Mouse (Mus musculus) embryonic facial prominence, embryonic 14.5 days (tissue): ENCODE measurements around the gene Cenpa. TPM values are rescaled to one million over a fixed set of nuclear protein-coding genes. Genes with fewer than 3 reads are reported as not detected.
"Not testable (repeated sequence)": the region's sequence is repeated elsewhere in the genome, so short reads cannot be mapped to it uniquely, and the experiment has no call there.

Experiments used
- ATAC-seq: fragments of 200-750 bp; cut with Nextera tagmentation; 2 replicates; pipeline ENCODE4 v1.8.0; 2017; ENCODE audit warnings: low read depth, moderate number of reproducible peaks, moderate TSS enrichment
- DNase-seq: peaks from one replicate; pipeline ENCODE4 v3.0.0-alpha.2; 2015; ENCODE audit warnings: low spot score
- H3K27ac ChIP-seq: fragments of 300-500 bp; sonication (generic); replicated peaks from 2 replicates; pipeline ENCODE4 v1.5.1; 2014; ENCODE audit warnings: low read depth, mild to moderate bottlenecking, low read length, moderate library complexity
- H3K27me3 ChIP-seq: fragments of 300-500 bp; sonication (generic); replicated peaks from 2 replicates; pipeline ENCODE4 v1.6.1; 2014; ENCODE audit warnings: low read length; ENCODE audit not compliant: control insufficient read depth, insufficient read depth
- H3K36me3 ChIP-seq: fragments of 300-500 bp; sonication (generic); 2 replicates; pipeline ENCODE4 v1.6.1; 2014; ENCODE audit warnings: low read length, mixed read lengths; ENCODE audit not compliant: control insufficient read depth, insufficient read depth
- H3K4me1 ChIP-seq: fragments of 300-500 bp; sonication (generic); 2 replicates; pipeline ENCODE4 v1.6.1; 2014; ENCODE audit warnings: antibody characterized with exemption, low read length; ENCODE audit not compliant: control insufficient read depth, insufficient read depth
- H3K4me2 ChIP-seq: fragments of 300-500 bp; sonication (generic); 2 replicates; pipeline ENCODE4 v1.6.1; 2014; ENCODE audit warnings: low read depth, mild to moderate bottlenecking, low read length, moderate library complexity, mixed read lengths
- H3K4me3 ChIP-seq: fragments of 300-500 bp; sonication (generic); 2 replicates; pipeline ENCODE4 v1.5.1; 2014; ENCODE audit warnings: low read depth, mild to moderate bottlenecking, low read length
- H3K9ac ChIP-seq: fragments of 300-500 bp; sonication (generic); 2 replicates; pipeline ENCODE4 v1.6.1; 2014; ENCODE audit warnings: low read depth, mild to moderate bottlenecking, low read length, moderate library complexity, mixed read lengths
- H3K9me3 ChIP-seq: fragments of 300-500 bp; sonication (generic); 2 replicates; pipeline ENCODE4 v1.6.1; 2016; ENCODE audit warnings: low read length; ENCODE audit not compliant: control insufficient read depth
- WGBS: fragments of 180-500 bp; shearing (Covaris S2); extraction: QIAGEN DNeasy Blood & Tissue Kit; methylation state at CpG from one replicate; pipeline ENCODE4 v1.1.7; 2014; 5-methylcytosine and 5-hydroxymethylcytosine counted together
- polyA plus RNA-seq: library from polyadenylated mRNA; unstranded; fragments of >200 nt; fragmentation: Nextera tagmentation; extraction: Ambion mirVana; gene quantifications from 2 replicates; pipeline ENCODE4 v1.2.1, GENCODE M21; 2014

The Cenpa gene
- polyA plus RNA-seq, 1 experiment from 2014 or later = 209 TPM

- not testable (repeated sequence) for DNase-seq, H3K9me3 ChIP-seq, H3K4me3 ChIP-seq, H3K9ac ChIP-seq, H3K4me2 ChIP-seq, H3K27me3 ChIP-seq, H3K27ac ChIP-seq, ATAC-seq, H3K4me1 ChIP-seq
- WGBS = 93% methylated on average over 3 of the region's 3 CpGs
- peaks cover 33% of the 10 kb centered on the region for H3K36me3 ChIP-seq
These were observed 11.5 kb downstream of the Cenpa start for GRCm38 (mm10) chr5:30678069-30678468.

GRCm38 (mm10) chr5:30678722-30679296 is 12.2 kb downstream of the Cenpa start:
- Histone ChIP-seq H3K4me3 (no peak overlapping the region), H3K4me1 (no peaks in the 10 kb centered on the region), H3K27ac (no peak overlapping the region), H3K9me3 (no peaks in the 10 kb centered on the region), H3K9ac (no peak overlapping the region), H3K4me2 (no peak overlapping the region), H3K27me3 (no peaks in the 10 kb centered on the region), H3K36me3 (peaks cover 26% of the 10 kb centered on the region)
- WGBS = 97% methylated on average over 4 of the region's 4 CpGs
- no peak for ATAC-seq
- DNase-seq = no peak

GRCm38 (mm10) chr5:30679593-30679992 is 13.0 kb downstream of the Cenpa start:
- no peak overlapping the region for H3K27ac ChIP-seq
- 79% methylated on average over 5 of the region's 5 CpGs for WGBS
- no peak for ATAC-seq
- H3K27me3 ChIP-seq = no peaks in the 10 kb centered on the region
- no peak overlapping the region for H3K4me3 ChIP-seq
- no peaks in the 10 kb centered on the region for H3K9me3 ChIP-seq
- no peaks in the 10 kb centered on the region for H3K4me1 ChIP-seq
- DNase-seq = no peak
- H3K36me3 ChIP-seq = peaks cover 19% of the 10 kb centered on the region
- H3K9ac ChIP-seq = no peak overlapping the region
- H3K4me2 ChIP-seq = no peak overlapping the region

- H3K27me3 ChIP-seq = no peaks in the 10 kb centered on the region
- H3K4me3 ChIP-seq = no peak overlapping the region
- ATAC-seq = no peak
- no peaks in the 10 kb centered on the region for H3K4me1 ChIP-seq
- H3K36me3 ChIP-seq = no peaks in the 10 kb centered on the region
- WGBS = 81% methylated on average over 5 of the region's 5 CpGs
- H3K9me3 ChIP-seq = no peaks in the 10 kb centered on the region
- H3K27ac ChIP-seq = no peak overlapping the region
- H3K9ac ChIP-seq = no peak overlapping the region
- DNase-seq = no peak
- no peak overlapping the region for H3K4me2 ChIP-seq
These were observed 15.4 kb downstream of the Cenpa start for GRCm38 (mm10) chr5:30681970-30682369.

- ATAC-seq (no peak), DNase-seq (no peak)
- H3K4me1 ChIP-seq = no peaks in the 10 kb centered on the region
- H3K27me3 ChIP-seq = no peaks in the 10 kb centered on the region
- H3K9me3 ChIP-seq = no peaks in the 10 kb centered on the region
- H3K27ac ChIP-seq = no peak overlapping the region
- no peaks in the 10 kb centered on the region for H3K36me3 ChIP-seq
- H3K4me3 ChIP-seq = no peak overlapping the region
- H3K9ac ChIP-seq = no peak overlapping the region
- no peak overlapping the region for H3K4me2 ChIP-seq
These were observed 16.5 kb downstream of the Cenpa start for GRCm38 (mm10) chr5:30682967-30683600.

- 74% methylated on average over 3 of the region's 3 CpGs for WGBS
- Histone ChIP-seq H3K4me1 (no peaks in the 10 kb centered on the region), H3K27ac (no peak overlapping the region), H3K27me3 (no peaks in the 10 kb centered on the region), H3K36me3 (no peaks in the 10 kb centered on the region), H3K9me3 (no peaks in the 10 kb centered on the region), H3K9ac (no peak overlapping the region), H3K4me3 (no peak overlapping the region), H3K4me2 (no peak overlapping the region)
- DNase-seq (no peak), ATAC-seq (no peak)
These were observed 17.4 kb downstream of the Cenpa start for GRCm38 (mm10) chr5:30683993-30684392.

- DNase-seq (peak; percentile 19), ATAC-seq (peak; percentile 44; the same call in 1 of the 2 replicates)
- H3K27ac ChIP-seq = no peak overlapping the region
- H3K27me3 ChIP-seq = no peaks in the 10 kb centered on the region
- H3K9me3 ChIP-seq = no peaks in the 10 kb centered on the region
- no peaks in the 10 kb centered on the region for H3K36me3 ChIP-seq
- no peak overlapping the region for H3K4me3 ChIP-seq
- no peaks in the 10 kb centered on the region for H3K4me1 ChIP-seq
- H3K4me2 ChIP-seq = no peak overlapping the region
- WGBS = 63% methylated on average over 3 of the region's 3 CpGs
- H3K9ac ChIP-seq = no peak overlapping the region
These were observed 20.2 kb downstream of the Cenpa start for GRCm38 (mm10) chr5:30686781-30687180.

GRCm38 (mm10) chr5:30700361-30701000 is 33.9 kb downstream of the Cenpa start:
- DNase-seq (no peak), ATAC-seq (no peak)
- no peaks in the 10 kb centered on the region; the same call in 1 of the 2 replicates for H3K27me3 ChIP-seq
- H3K9me3 ChIP-seq = no peaks in the 10 kb centered on the region
- no peaks in the 10 kb centered on the region for H3K4me1 ChIP-seq
- H3K4me2 ChIP-seq = no peak overlapping the region
- no peak overlapping the region for H3K27ac ChIP-seq
- no peak overlapping the region for H3K9ac ChIP-seq
- no peak overlapping the region for H3K4me3 ChIP-seq
- WGBS = 73% methylated on average over 8 of the region's 8 CpGs
- no peaks in the 10 kb centered on the region for H3K36me3 ChIP-seq

- WGBS = 44% methylated on average over 4 of the region's 4 CpGs
- not testable (repeated sequence) for H3K36me3 ChIP-seq, H3K4me1 ChIP-seq, H3K27ac ChIP-seq, H3K9me3 ChIP-seq, H3K9ac ChIP-seq, ATAC-seq, DNase-seq, H3K4me3 ChIP-seq, H3K27me3 ChIP-seq, H3K4me2 ChIP-seq
These were observed 34.8 kb downstream of the Cenpa start for GRCm38 (mm10) chr5:30701373-30701772.
